Mouse (Mus musculus): ENCODE measurements around the gene Cpa1.

GRCm38 (mm10) chr6:30628152-30628551 lies 10.9 kb upstream of the Cpa1 start:
- TF ChIP-seq CTCF (IDR thresholded peaks at IDR 0.05): no peak
- no peak for TF ChIP-seq POLR2A (IDR thresholded peaks at IDR 0.05; ENCODE audit: insufficient read depth, low read depth, low read length)
